Mouse (Mus musculus): Measurements from ENCODE around the gene Irs4. TPM values are rescaled to one million over a fixed set of nuclear protein-coding genes. Genes with fewer than 3 reads are reported as not detected.

Gene Irs4
- total RNA-seq (2021), result under 1 TPM in 1 of 2 experiments, not detected in 1; 0.05 TPM
- long read RNA-seq, experiment 1, result 0 reads
- long read RNA-seq, experiment 2, result 0 reads

- DNase-seq (ENCODE audit: low spot score in 2 of 2), result no peak
Measured at GRCm38 (mm10) chrX:141724937-141725918, at the start of gene Irs4. Irs4 (minus strand) TSS chrX:141725263.

- no peak for DNase-seq (ENCODE audit: low spot score in 2 of 2)
Measured at GRCm38 (mm10) chrX:141750360-141750759, 25.3 kb upstream of the Irs4 start.

GRCm38 (mm10) chrX:141729570-141729969 is 4.5 kb upstream of the Irs4 start:
- no peak for DNase-seq (ENCODE audit: low spot score in 2 of 2)

- DNase-seq (ENCODE audit: low spot score in 2 of 2), result no peak
Measured at GRCm38 (mm10) chrX:141724391-141724891, 622 bp downstream of the Irs4 start.

- DNase-seq (ENCODE audit: low spot score in 2 of 2), result no peak
Measured at GRCm38 (mm10) chrX:141723936-141724335, 1.1 kb downstream of the Irs4 start.

GRCm38 (mm10) chrX:141721725-141722124 is 3.3 kb downstream of the Irs4 start:
- DNase-seq (ENCODE audit: low spot score in 2 of 2), result no peak

Other genes with a start within 250 kb of the Irs4 start
- 1 to 10 TPM; 5.0 to 6.5 TPM for gene Col4a5, start 249.9 kb downstream of the Irs4 start, total RNA-seq (2021)
- gene Gm15294, start 150.0 kb upstream of the Irs4 start, total RNA-seq (2021), result not detected